Mouse (Mus musculus) gastrocnemius, adult 8-10 months (tissue): ENCODE results near the gene Suclg2. TPM values are rescaled to one million over a fixed set of nuclear protein-coding genes. Genes with fewer than 3 reads are reported as not detected.
"Not testable (repeated sequence)": the region's sequence is repeated elsewhere in the genome, so short reads cannot be mapped to it uniquely, and the experiment has no call there.

ENCODE experiments used
- DNase-seq, 2 experiments: peaks; one replicate each; pipeline ENCODE4 v3.0.0; 2022; ENCODE audit warnings: low spot score in 2 of 2
- total RNA-seq, 4 experiments: library from RNA; stranded (reverse); gene quantifications; 2 replicates each; pipeline ENCODE4 v1.2.4; 2022

Gene Suclg2
- total RNA-seq, 4 experiments from 2014 or later, result 52.2 to 56.1 (median 53.1) TPM

DNA sequence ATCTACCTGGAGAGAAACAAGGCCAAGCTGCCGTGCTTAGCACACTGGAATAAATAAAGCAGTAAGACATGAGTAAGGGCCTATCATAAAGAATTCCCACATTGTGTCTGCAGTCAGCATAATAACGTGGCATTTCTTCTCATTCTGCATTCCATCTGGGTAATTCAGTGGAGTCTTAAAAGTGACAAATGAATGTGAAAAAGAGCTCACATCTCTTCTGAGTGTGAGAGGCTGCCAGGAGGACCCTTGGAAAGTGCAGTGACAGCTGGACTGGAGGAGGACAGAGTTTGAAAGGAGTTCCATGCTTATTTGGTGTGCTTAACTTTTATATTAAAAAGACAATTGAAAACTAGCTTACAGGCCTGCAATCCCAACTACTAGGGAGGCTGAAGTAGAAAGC is 83.2 kb downstream of the Suclg2 start:
- no peak for DNase-seq

DNA sequence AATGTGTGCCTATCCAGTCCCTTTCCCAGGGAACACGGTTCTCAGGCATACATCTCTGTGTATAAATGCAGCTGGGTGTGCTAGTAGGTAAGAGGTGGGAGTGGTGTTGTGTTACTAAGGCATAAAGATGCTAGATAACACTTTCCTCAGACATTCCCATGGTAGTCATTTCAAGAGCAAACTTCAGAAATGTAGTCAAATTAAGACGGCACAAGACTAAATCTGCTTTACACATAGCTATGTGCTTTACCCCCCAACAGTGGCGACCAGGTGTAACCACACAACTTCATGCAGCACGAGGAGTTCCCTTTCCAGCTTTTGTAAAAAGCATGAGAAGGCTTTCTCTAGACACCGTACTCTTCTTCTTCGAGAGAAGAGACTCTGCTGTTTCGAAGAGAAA is 89.5 kb downstream of the Suclg2 start:
- DNase-seq, result no peak

GRCm38 (mm10) chr6:95621821-95622220 is 96.8 kb downstream of the Suclg2 start:
- peak; percentile 72 to 82 for DNase-seq

DNA sequence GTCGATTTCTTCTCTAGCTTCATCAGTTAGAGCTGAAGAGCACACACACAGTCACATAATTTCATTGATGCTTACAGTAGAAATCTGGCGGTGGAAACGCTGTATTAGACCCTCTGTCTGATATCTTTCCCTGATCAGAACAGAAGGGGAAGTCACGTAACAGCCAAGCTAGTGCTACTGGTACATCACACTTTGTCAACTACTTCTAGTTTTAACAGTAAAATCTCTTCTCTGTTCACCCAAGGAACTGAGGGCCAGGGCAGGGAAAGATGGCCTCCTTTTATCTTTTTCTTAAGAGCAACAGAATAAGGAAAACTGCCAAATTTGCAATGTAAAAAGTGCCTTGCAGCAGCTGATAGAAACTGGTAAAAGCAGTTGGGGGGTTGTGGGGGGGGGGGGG is 97.8 kb downstream of the Suclg2 start:
- DNase-seq, result no peak

GRCm38 (mm10) chr6:95619817-95620216 is 98.8 kb downstream of the Suclg2 start:
- no peak for DNase-seq

DNA sequence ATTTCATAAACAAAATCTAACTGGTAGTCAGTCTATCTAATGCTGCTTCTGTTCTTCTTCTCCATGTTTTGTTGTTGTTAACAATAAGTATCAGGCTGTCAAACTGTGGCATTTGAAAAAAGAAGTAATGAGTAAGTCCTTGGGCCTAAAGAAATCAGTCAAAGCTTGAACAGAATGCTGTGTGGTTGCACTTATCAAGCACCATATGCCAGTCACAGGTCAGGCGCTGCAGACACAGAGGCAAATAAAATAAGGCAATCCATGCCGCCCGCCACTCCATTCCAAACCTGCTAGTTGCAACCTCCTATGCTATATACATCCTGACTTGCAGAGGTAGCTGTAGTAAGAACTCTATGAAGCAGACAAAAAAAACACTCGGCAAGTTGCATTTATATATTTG is 100.2 kb downstream of the Suclg2 start:
- DNase-seq, result no peak

DNA sequence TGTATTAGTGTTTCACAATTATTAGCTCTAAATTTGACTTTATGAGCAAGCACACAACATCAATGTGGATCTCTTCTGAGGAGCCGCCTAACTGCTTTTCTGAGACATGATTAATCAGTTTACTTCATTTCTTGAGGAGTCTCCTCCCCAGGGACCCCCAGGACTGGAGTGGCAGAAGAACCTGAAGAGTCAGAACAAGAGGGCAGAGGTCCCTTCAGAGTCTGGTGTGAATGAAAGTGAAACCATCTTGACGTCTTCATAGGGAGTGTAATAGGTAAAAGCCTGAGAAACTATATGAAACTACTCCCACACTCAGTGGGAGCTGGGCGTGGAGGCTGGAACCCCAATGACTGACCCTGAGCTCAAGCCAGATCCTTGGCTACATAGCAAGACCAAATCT is 105.4 kb downstream of the Suclg2 start:
- DNase-seq, result no peak

GRCm38 (mm10) chr6:95612412-95613022 is 106.1 kb downstream of the Suclg2 start:
- no peak for DNase-seq

- DNase-seq, result no peak
Observed at GRCm38 (mm10) chr6:95611059-95611458, 107.5 kb downstream of the Suclg2 start.

DNA sequence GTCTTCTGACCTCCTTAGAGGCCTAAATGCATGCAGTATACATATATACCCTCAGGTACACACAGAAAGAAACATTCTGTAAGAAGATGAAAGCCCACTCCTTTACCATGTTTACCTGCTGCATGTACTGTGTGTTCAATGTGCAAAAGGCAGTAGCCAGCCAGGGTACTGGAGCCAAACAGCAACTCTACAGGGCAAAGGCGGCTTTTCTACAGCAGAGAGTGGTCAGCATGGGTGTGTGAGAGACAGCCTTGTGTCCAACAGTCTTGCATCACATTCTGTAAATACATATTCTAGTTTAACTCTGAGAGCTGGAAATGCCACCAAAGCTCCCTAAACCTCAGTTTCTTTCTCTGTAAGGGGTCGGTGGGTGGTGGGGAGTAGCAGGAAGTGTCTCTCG is 110.5 kb downstream of the Suclg2 start:
- DNase-seq, result no peak

GRCm38 (mm10) chr6:95600731-95601130 is 117.9 kb downstream of the Suclg2 start:
- not testable (repeated sequence) for DNase-seq

GRCm38 (mm10) chr6:95596766-95597750 is 121.5 kb downstream of the Suclg2 start:
- DNase-seq, result peak; percentile 9 to 18

DNA sequence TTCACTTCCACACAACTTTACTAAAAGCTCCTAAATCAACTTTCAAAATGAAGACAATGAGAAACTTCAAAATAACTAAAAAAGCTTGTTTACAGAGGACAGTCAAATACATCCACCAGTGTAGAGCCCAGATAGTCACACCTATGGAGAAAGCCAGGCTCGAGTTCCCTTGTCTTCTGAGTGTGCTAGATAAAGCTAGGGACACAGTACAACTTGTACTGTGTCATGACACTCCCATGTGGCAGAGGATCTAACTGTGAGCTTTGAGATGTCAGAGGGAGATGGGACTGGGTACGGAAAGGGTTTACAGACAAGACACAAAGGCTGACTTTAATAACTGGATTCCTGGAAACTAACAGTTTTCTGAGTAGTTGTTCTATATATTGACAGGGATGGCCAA is 122.7 kb downstream of the Suclg2 start:
- no peak for DNase-seq

- DNase-seq, result no peak
Observed at GRCm38 (mm10) chr6:95594239-95594638, 124.4 kb downstream of the Suclg2 start.

GRCm38 (mm10) chr6:95592396-95592795 is 126.2 kb downstream of the Suclg2 start:
- no peak for DNase-seq

- DNase-seq, result no peak
Observed at GRCm38 (mm10) chr6:95590463-95590862, 128.1 kb downstream of the Suclg2 start.

DNA sequence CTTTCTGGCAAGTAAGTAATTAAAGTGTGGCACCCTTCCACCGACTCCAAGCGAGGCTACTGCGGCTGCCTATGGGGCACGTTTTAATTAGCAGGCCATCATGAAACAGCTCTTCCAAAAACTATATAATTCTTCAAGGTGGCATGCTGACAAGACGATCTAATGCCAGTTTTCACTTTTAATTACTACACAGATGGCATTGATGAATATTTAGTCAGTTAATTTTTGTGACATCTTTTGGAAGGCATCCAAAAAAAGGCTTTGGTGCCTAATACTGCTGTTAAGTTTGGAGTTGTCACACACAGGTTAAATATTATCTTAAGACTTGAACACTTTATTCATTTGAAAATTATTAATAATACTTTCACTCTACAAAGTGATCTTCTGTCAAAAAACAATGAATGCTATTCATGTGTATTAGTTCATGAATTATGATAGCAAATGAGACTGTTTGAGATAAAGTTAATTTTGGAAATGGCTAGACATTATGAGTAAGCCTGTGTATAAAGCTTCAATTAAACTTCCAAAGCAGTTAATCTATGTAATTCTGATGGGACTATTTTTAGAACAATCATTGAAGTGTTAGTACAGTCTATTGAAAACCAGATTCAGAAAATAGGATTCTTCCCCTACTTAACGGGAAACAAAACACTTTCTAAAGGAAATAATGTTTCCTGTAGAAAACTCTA is 131.3 kb downstream of the Suclg2 start:
- no peak for DNase-seq

- no peak for DNase-seq
Observed at GRCm38 (mm10) chr6:95581893-95582292, 136.7 kb downstream of the Suclg2 start.

DNA sequence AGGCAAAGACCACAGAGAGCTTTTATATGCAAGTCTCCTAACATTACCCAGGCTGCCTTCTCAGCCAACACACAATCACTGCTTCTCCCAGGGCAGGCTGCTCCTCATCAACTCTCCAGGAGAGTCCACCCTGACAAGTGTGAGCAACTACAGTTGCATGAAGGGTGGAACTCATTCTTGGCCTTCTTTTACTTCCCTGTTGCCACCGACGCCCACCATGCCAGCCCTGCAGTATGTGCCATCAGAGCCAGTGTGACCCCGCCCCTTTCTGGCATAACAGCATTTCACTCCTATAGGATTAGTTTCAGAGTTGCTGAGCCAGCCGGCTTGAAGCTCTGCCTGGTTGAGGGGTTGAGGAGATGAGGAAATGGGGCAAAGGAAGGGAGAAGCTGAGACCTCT is 138.8 kb downstream of the Suclg2 start:
- no peak for DNase-seq

GRCm38 (mm10) chr6:95575531-95575930 is 143.1 kb downstream of the Suclg2 start:
- no peak for DNase-seq

DNA sequence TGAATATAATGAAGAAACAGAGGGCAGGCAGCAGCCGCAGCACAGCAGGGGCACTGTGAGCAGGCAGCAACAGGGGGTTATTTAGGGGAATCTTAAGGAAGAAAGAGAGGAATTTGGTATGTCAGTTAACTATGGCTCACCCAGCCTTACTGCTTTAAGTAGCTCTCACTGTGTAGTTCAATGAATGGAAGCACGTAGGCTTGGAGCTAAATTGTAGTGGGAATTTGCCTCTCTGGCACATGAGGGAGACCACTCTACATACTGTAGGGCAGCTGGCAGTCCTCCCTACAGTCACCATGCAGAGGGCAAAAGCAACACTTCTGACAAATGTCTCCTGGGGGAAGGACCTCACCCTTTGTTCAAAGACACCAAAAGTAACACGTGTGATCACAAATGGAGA is 143.7 kb downstream of the Suclg2 start:
- DNase-seq, result no peak

DNA sequence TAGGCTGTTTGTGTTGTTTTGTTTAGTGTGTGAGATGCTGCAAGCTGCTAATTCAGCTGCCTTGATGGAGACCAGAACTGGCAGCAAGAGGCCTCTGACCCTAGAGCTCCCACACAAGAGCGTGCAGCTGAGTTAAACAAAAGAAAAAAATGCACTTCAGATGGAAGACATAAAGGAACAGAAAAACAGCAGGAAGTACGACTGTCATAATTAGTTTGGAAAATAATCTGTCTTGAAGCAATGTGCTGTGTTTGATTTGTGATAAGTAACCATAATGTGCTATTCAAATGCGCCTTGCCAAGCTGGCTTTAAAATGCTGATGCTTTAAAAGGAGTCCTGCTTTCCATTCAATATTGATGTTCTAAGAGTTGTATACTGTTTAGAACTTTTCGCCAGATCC is 144.2 kb downstream of the Suclg2 start:
- no peak for DNase-seq
